In genomic region chr4:62229448-62229847, GRCm38 (mm10) we compare ENCODE assay signal across 12 mouse cellular contexts. TPM values are rescaled to one million over a fixed set of nuclear protein-coding genes. Genes with fewer than 3 reads are reported as not detected.
DNase-seq lines count a peak whose midpoint lies in the region; ATAC-seq and TF ChIP-seq lines count a peak whose summit lies in the region.
"Had no signal": no experiment of that assay in that cellular context is flagged by ENCODE, and none has a peak within 500 bp of the region (broad histone marks: within the 10 kb centered on the region; RNA-seq: fewer than 3 reads in every experiment).

No protein-coding gene starts in this region.

- CTCF ChIA-PET in Patski (lab: Charles Lee) = interaction anchor here (1.5 to 1.6 kb wide), 2 partner anchors 16 to 19 kb away, joined by 5 read pairs; no protein-coding TSS in a partner anchor

- no peak overlapping the region for H3K9ac ChIP-seq in lung, postnatal 0 days (replicated peaks; ENCODE audit: low read depth)
- H3K9ac ChIP-seq: embryonic facial prominence, embryonic 13.5 days; neural tube, embryonic 13.5 days had no signal

- no peaks in the 10 kb centered on the region for H3K27me3 ChIP-seq in lung, postnatal 0 days (replicated peaks; ENCODE audit: insufficient read depth, low read length)
- no peaks in the 10 kb centered on the region for H3K27me3 ChIP-seq in Patski
- H3K27me3 ChIP-seq: embryonic facial prominence, embryonic 13.5 days; neural tube, embryonic 13.5 days had no signal

- TF ChIP-seq EP300 in lung, postnatal 0 days (IDR thresholded peaks at IDR 0.05) = no peak

- TF ChIP-seq CTCF in gastrocnemius, adult 2 months (IDR thresholded peaks at IDR 0.05) = peak; percentile 61
- TF ChIP-seq CTCF in lung, postnatal 0 days (IDR thresholded peaks at IDR 0.05) = peak; percentile 56
- TF ChIP-seq CTCF in Patski (IDR thresholded peaks at IDR 0.05) = peak; percentile 45

- no peaks in the 10 kb centered on the region for H3K4me1 ChIP-seq in lung, postnatal 0 days (ENCODE audit: insufficient read depth, low read depth, low read length)
- H3K4me1 ChIP-seq: embryonic facial prominence, embryonic 13.5 days; neural tube, embryonic 13.5 days had no signal

- H3K27ac ChIP-seq in gastrocnemius, adult 2 months = no peak overlapping the region
- H3K27ac ChIP-seq in lung, postnatal 0 days (ENCODE audit: low read length) = no peak overlapping the region
- H3K27ac ChIP-seq: embryonic facial prominence, embryonic 13.5 days; neural tube, embryonic 13.5 days had no signal

- no peaks in the 10 kb centered on the region for H3K36me3 ChIP-seq in lung, postnatal 0 days (ENCODE audit: insufficient read depth, low read length)
- H3K36me3 ChIP-seq: embryonic facial prominence, embryonic 13.5 days; neural tube, embryonic 13.5 days had no signal

- no peak for ATAC-seq in lung, postnatal 0 days
- no peak for ATAC-seq in Patski
- ATAC-seq in megakaryocyte progenitor cell, adult 5-6 weeks (replicated peaks; ENCODE audit: poor library complexity) = peak; percentile 56
- ATAC-seq: intestine, embryonic 16.5 days had no signal

- no peak overlapping the region for H3K4me3 ChIP-seq in gastrocnemius, adult 2 months
- no peak overlapping the region for H3K4me3 ChIP-seq in lung, postnatal 0 days (ENCODE audit: low read depth, low read length)
- H3K4me3 ChIP-seq: embryonic facial prominence, embryonic 13.5 days; neural tube, embryonic 13.5 days had no signal

- in situ Hi-C loops in Patski (cut with MboI; ENCODE audit: low pct_unique_long_range_greater_than_20kb) = no loop called here

- no peaks in the 10 kb centered on the region for H3K9me3 ChIP-seq in lung, postnatal 0 days (ENCODE audit: low read length)
- H3K9me3 ChIP-seq: embryonic facial prominence, embryonic 13.5 days; neural tube, embryonic 13.5 days had no signal

- intact Hi-C loops in gastrocnemius, adult 2 months (cut with DNase I) = no loop called here
- intact Hi-C loops in gastrocnemius, postnatal 14 days (cut with DNase I; ENCODE audit: low total_unique reads) = no loop called here

- no peak overlapping the region for H3K4me2 ChIP-seq in lung, postnatal 0 days (replicated peaks; ENCODE audit: low read depth, low read length)
- H3K4me2 ChIP-seq: embryonic facial prominence, embryonic 13.5 days; neural tube, embryonic 13.5 days had no signal

- DNase-seq in gastrocnemius, adult 2 months = no peak
- DNase-seq in gastrocnemius, postnatal 14 days = no peak
- no peak for DNase-seq in lung, postnatal 0 days (ENCODE audit: low spot score)
- no peak for DNase-seq in lung, postnatal 25 days (ENCODE audit: low spot score)
- DNase-seq in Patski (ENCODE audit: low read depth, low spot score) = no peak
- no peak for DNase-seq in yolk sac, embryonic 10.5 days (ENCODE audit: low spot score)
- DNase-seq in gastrocnemius, postnatal 4 days (ENCODE audit: low spot score in 2 of 2) = no peak
- DNase-seq: heart, adult 11 months had no signal

- POLR2A ChIA-PET in Patski (lab: Charles Lee) = no interaction called here

- WGBS in lung, postnatal 0 days = 86% methylated on average over 7 of the region's 7 CpGs

RNA-seq across cellular contexts. Expression of gene Zfp37, which starts 1.4 kb away (rescaled TPM):
- 1 to 10 TPM; 1.2 to 1.3 TPM for total RNA-seq in gastrocnemius, adult 2 months (2021)
- 1 to 10 TPM; 1.9 to 2.0 TPM for total RNA-seq in gastrocnemius, postnatal 14 days (2021)
- polyA plus RNA-seq in lung, postnatal 0 days (2015; fragmentation: Nextera tagmentation; extraction: Ambion mirVana) = 3.4 and 3.5 TPM in 2 replicates
- polyA plus RNA-seq in Patski (2021) = 8.0 TPM
- 0.54 TPM in 1 of 2 replicates, not detected in the other for total RNA-seq in megakaryocyte progenitor cell, adult 5-6 weeks (2015)
- not detected in 2 replicates for total RNA-seq in megakaryocyte progenitor cell, adult 5-6 weeks (2017)
- total RNA-seq in gastrocnemius, postnatal 4 days (2021) = 1 to 10 TPM; 5.2 to 5.3 TPM

RNA-seq across cellular contexts. Expression of gene Slc31a2, which starts 32.9 kb away (rescaled TPM):
- total RNA-seq in gastrocnemius, adult 2 months (2021) = 1 to 10 TPM; 5.8 to 8.9 TPM
- 1 to 10 TPM; 4.8 to 6.0 TPM for total RNA-seq in gastrocnemius, postnatal 14 days (2021)
- 25.5 and 29.0 TPM in 2 replicates for polyA plus RNA-seq in lung, postnatal 0 days (2015; fragmentation: Nextera tagmentation; extraction: Ambion mirVana)
- 18.8 TPM for polyA plus RNA-seq in Patski (2021)
- total RNA-seq in megakaryocyte progenitor cell, adult 5-6 weeks (2015) = 16.9 and 21.8 TPM in 2 replicates
- 18.6 and 23.0 TPM in 2 replicates for total RNA-seq in megakaryocyte progenitor cell, adult 5-6 weeks (2017)
- 10 to 100 TPM in 1 of 2 experiments, 1 to 10 TPM in 1; 9.5 to 12.3 TPM for total RNA-seq in gastrocnemius, postnatal 4 days (2021)
